ENCODE assay signal across 8 mouse cellular contexts in the genomic region with DNA sequence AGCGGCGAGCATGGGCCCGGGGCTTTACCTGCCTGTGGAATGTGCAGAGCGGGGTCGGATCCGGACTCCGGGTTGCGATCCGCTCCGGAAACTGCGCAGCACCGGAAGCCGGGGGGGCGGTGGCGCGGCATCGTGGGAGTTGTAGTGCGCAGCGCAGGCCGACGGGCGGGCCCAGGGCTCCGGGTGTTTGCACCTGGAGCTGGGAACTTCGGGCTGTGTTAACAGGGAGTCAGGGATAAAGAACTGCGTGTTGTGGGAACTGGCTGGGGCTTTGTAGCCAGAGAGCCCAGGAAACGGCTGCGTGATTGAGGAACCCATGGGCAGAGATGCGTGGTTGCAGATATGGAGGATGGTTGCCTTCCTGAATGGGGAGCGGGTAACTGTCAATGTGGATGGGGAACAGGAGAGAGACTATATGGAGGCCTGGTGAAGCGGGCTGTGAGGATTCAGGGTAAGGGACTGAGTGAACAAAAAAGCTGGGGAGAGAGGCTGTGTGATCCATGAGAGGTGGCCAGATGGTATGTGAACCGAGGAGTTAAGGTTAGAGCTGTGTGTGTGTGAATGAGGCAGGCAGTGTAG. TPM values are rescaled to one million over a fixed set of nuclear protein-coding genes. Genes with fewer than 3 reads are reported as not detected.
DNase-seq lines count a peak whose midpoint lies in the region; ATAC-seq and TF ChIP-seq lines count a peak whose summit lies in the region.

Gene Prdm15 (minus strand): TSS at position 110 of the 579 bp plus-strand sequence.

- H3K4me3 ChIP-seq in neural tube, embryonic 11.5 days (ENCODE audit: low read depth, low read length): peak within 1 kb of the TSS; percentile 88
- H3K4me3 ChIP-seq in embryonic facial prominence, embryonic 10.5 days: peak within 1 kb of the TSS; percentile 90
- peak within 1 kb of the TSS; percentile 75 for H3K4me3 ChIP-seq in midbrain, embryonic 11.5 days (ENCODE audit: low read depth, low read length)
- peak within 1 kb of the TSS; percentile 97 for H3K4me3 ChIP-seq in small intestine, adult 2 months (ENCODE audit: low read depth, low read length)

- no peak for TF ChIP-seq CTCF in small intestine, adult 2 months (IDR thresholded peaks at IDR 0.05; ENCODE audit: extremely low read depth, insufficient read length, insufficient replicate concordance, low read depth, low read length)

- under 1% methylated on average over 30 of the region's 31 CpGs for WGBS in neural tube, embryonic 11.5 days
- 2% methylated on average over 31 of the region's 31 CpGs for WGBS in embryonic facial prominence, embryonic 10.5 days
- 2% methylated on average over 31 of the region's 31 CpGs for WGBS in midbrain, embryonic 11.5 days
- under 1% methylated on average over 31 of the region's 31 CpGs for WGBS in small intestine, adult 2 months

- H3K27me3 ChIP-seq in neural tube, embryonic 11.5 days (ENCODE audit: control insufficient read depth, insufficient read depth, low read length): no peaks in the 10 kb centered on the region
- H3K27me3 ChIP-seq in embryonic facial prominence, embryonic 10.5 days (replicated peaks; ENCODE audit: low read depth, poor library complexity, severe bottlenecking): no peaks in the 10 kb centered on the region
- H3K27me3 ChIP-seq in midbrain, embryonic 11.5 days (ENCODE audit: control insufficient read depth, insufficient read depth, low read length): no peaks in the 10 kb centered on the region
- H3K27me3 ChIP-seq in small intestine, adult 2 months (ENCODE audit: control insufficient read depth, insufficient read depth, low read length): no peaks in the 10 kb centered on the region

- intact Hi-C loops in left cerebral cortex, postnatal 4 days (cut with DNase I): no loop called here

- TF ChIP-seq POLR2A in small intestine, adult 2 months (IDR thresholded peaks at IDR 0.05; ENCODE audit: low read depth, low read length): peak; percentile 48; the same call in 1 of the 2 replicates

- peak within 1 kb of the TSS; percentile 93 for H3K4me2 ChIP-seq in neural tube, embryonic 11.5 days (ENCODE audit: low read depth)
- peak within 1 kb of the TSS; percentile 75 for H3K4me2 ChIP-seq in midbrain, embryonic 11.5 days

- peak; percentile 89 for DNase-seq in neural tube, embryonic 11.5 days (ENCODE audit: low spot score)
- no peak for DNase-seq in neural tube, embryonic 10.5 days (ENCODE audit: extremely low spot score, low spot score)
- peak; percentile 93 for DNase-seq in embryonic facial prominence, embryonic 10.5 days (ENCODE audit: low spot score)
- DNase-seq in heart, adult 11 months: peak; percentile 99
- DNase-seq in kidney, adult 11 months: peak; percentile 86
- DNase-seq in left cerebral cortex, postnatal 4 days: peak; percentile 89
- DNase-seq in midbrain, embryonic 11.5 days (ENCODE audit: low spot score, missing footprints): peak; percentile 96

- peak within 1 kb of the TSS; percentile 98 for H3K9ac ChIP-seq in neural tube, embryonic 11.5 days (ENCODE audit: low read length)
- peak within 1 kb of the TSS; percentile 94 for H3K9ac ChIP-seq in midbrain, embryonic 11.5 days (ENCODE audit: low read length)

- peak within 1 kb of the TSS; percentile 98 for H3K27ac ChIP-seq in neural tube, embryonic 11.5 days (ENCODE audit: low read depth, low read length)
- peak within 1 kb of the TSS; percentile 99 for H3K27ac ChIP-seq in embryonic facial prominence, embryonic 10.5 days (replicated peaks)
- peak within 1 kb of the TSS; percentile 94 for H3K27ac ChIP-seq in midbrain, embryonic 11.5 days (ENCODE audit: low read depth, low read length)
- peak within 1 kb of the TSS; percentile 94 for H3K27ac ChIP-seq in small intestine, adult 2 months (ENCODE audit: insufficient read depth, low read depth, low read length)

- H3K9me3 ChIP-seq in neural tube, embryonic 11.5 days (ENCODE audit: control insufficient read depth, low read length): no peaks in the 10 kb centered on the region
- no peaks in the 10 kb centered on the region for H3K9me3 ChIP-seq in embryonic facial prominence, embryonic 10.5 days
- H3K9me3 ChIP-seq in midbrain, embryonic 11.5 days (ENCODE audit: control insufficient read depth, low read length): no peaks in the 10 kb centered on the region

- no peaks in the 10 kb centered on the region for H3K36me3 ChIP-seq in neural tube, embryonic 11.5 days (ENCODE audit: control insufficient read depth, insufficient read depth, low read length)
- peaks cover 23% of the 10 kb centered on the region for H3K36me3 ChIP-seq in embryonic facial prominence, embryonic 10.5 days (replicated peaks)
- H3K36me3 ChIP-seq in midbrain, embryonic 11.5 days (ENCODE audit: control insufficient read depth, insufficient read depth, low read length): no peaks in the 10 kb centered on the region
- H3K36me3 ChIP-seq in small intestine, adult 2 months (ENCODE audit: control insufficient read depth, insufficient read depth, low read length): no peaks in the 10 kb centered on the region

- H3K4me1 ChIP-seq in neural tube, embryonic 11.5 days (ENCODE audit: control insufficient read depth, insufficient read depth, low read length): 0 out of 2 replicates have a peak, but pooled peaks cover 8% of the 10 kb centered on the region
- peaks cover 25% of the 10 kb centered on the region for H3K4me1 ChIP-seq in embryonic facial prominence, embryonic 10.5 days
- peaks cover 6% of the 10 kb centered on the region; the same call in 1 of the 2 replicates for H3K4me1 ChIP-seq in midbrain, embryonic 11.5 days (ENCODE audit: control insufficient read depth, insufficient read depth, low read length)
- H3K4me1 ChIP-seq in small intestine, adult 2 months (ENCODE audit: control insufficient read depth, insufficient read depth, insufficient read length, low read length): peaks cover 3% of the 10 kb centered on the region; the same call in 1 of the 2 replicates

- ATAC-seq in neural tube, embryonic 11.5 days (ENCODE audit: insufficient read depth, low FRiP score, low TSS enrichment): peak; percentile 89
- ATAC-seq in midbrain, embryonic 11.5 days (ENCODE audit: low FRiP score): peak; percentile 91

RNA-seq across cellular contexts. Expression of gene Prdm15, which starts in this region (rescaled TPM):
- polyA plus RNA-seq in neural tube, embryonic 11.5 days (2014; fragmentation: Nextera tagmentation; extraction: Ambion mirVana): 12.6 and 14.0 TPM in 2 replicates
- 16.6 and 17.2 TPM in 2 replicates for polyA plus RNA-seq in embryonic facial prominence, embryonic 10.5 days (2016; fragmentation: Nextera tagmentation; extraction: Ambion mirVana)
- total RNA-seq in left cerebral cortex, postnatal 4 days (2021): 10 to 100 TPM; 21.9 to 25.8 TPM
- 12.0 and 12.2 TPM in 2 replicates for polyA plus RNA-seq in midbrain, embryonic 11.5 days (2014; fragmentation: Nextera tagmentation; extraction: Ambion mirVana)
- 6.5 and 8.5 TPM in 2 replicates for polyA plus RNA-seq in small intestine, adult 2 months (2012; rRNA removed)
